Mouse (Mus musculus) frontal cortex, postnatal 25 days (tissue): ENCODE measurements around the gene Il10ra.
A peak's percentile ranks its signal among the peaks of the same experiment; 100 is the strongest.

Experiments used
- DNase-seq, 2 experiments: peaks; one replicate each; pipeline ENCODE4 v3.0.0; 2022; ENCODE audit warnings: low spot score in 2 of 2

The Il10ra gene

DNA sequence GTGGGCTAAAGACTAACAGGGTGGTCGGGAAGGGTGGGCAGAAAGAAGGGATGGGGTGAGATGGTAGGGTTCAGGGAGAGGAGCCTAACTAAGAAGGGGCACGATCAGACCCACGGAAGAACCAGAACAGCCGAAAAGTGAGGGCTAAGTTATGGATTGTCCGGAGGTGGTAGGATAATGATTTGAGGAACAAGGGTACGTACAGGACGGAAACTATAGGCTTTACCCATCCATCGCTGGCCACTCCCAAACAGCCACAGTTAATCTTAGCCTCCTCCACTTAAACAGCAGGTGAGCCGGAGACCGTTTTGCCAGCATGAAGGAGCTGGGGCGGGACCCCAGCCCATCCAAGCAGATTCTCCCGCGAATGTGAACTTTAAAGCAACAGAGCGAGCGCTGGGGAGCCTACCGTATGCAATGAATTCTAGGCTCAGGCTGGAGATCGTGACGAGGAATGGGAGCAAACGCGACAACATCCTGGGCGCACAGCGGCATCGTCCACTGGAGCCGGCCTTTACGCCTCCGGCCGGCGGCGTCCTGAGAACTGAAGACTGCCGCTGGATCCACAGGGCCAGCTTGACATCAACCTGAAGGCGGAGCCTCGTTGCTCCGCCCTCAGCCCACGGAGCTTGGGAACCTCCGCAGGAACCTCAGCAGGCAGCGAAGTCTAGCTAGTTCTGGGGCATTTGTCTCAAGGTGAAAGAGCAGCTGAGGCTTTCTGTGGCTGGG, at the start of gene Il10ra:
Gene Il10ra, minus strand, starts transcription at position 553 of the 729 bp plus-strand sequence.
- DNase-seq, result peak; percentile 12

GRCm38 (mm10) chr9:45317635-45318034, 48.7 kb upstream of the Il10ra start:
- DNase-seq, result no peak

GRCm38 (mm10) chr9:45313913-45314312, 45.0 kb upstream of the Il10ra start:
- DNase-seq, result no peak

DNA sequence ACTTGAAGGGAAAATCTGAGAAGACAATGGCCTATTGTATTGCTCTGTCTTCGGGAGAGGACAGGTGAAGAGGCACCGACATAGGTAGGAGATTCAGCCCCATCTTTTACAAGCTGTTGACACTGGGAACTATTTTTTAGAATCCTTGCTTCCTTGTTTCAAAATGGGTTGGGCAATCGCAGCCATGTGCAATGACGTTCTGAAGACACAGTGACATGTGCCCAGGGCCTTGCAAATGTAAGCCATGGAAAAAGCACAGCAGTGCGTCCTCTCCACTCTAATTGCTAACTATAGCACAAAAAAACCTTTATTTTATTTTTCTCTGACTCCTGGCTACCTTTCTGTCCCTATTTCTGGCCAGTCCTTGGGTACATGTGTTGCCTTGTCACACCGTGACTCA, 42.9 kb upstream of the Il10ra start:
- DNase-seq, result no peak

DNA sequence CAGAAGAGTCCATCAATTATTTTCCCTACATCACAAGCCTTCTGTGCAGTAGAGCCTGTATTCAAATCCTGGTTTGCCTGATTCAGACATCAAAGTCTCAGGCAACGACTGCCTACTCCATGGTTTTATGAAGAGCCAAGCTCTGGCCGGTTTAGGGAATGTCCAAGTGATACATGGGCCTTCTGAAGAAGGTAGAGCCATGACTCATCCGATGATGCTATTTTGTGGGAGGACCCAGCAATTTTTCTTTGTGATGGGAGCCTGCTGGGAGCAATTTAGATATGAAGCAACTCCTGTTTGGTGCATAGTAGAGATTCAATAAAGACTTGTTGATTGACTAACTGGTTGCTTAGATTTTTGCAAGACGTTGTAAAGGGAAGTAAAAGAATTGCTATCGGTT, 39.6 kb upstream of the Il10ra start:
- no peak for DNase-seq

DNA sequence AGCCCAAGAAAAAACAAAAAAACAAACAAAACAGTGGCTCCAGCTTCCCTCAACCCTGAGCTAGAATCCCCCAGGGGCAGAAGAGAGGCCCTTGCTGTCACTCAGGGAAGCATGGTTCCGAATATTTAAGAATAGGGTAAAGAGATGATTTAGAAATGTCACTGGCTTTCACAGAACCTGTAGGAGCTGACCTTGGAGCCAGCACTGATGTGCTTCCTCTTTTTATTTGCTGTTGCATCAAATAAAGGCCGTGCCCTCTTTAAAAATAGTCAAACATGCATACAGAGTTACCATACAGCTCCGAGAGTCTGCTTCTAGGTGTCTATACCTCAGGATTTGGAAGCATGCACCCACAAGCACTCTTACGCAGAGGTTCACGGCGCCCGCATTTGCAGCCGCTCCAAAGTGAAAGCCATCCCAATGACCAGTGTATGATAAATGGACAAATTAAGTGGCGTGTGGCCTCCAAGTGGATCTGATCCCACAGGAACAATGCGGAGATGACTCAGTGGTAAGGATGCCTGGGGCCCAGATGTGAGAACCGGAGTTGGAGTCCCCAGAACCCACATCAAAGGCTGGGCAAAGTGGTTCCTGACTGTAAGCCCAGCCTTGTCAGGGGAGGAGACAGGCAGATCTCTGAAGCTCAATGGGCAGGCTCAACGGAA, 37.9 kb upstream of the Il10ra start:
- DNase-seq, result no peak

DNA sequence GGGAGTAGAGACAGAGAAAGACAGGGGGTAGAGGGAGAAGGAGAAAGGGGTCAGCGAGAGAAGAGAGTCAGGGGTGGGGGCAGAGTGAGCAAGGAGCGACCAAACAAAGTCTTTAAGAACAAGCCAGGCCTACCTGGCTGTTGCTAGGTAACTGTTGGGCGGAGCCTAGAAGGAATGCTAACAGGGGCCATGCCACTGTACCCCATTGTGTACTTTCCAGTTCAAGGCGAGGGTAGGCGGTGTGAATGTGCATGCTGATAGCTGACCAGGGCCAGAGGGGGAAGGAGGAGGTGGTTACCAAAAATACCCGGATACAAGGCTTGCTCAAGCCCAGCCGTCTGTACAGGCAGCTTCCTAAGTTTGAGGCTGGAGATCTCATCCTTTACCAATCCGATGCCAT, 32.8 kb upstream of the Il10ra start:
- DNase-seq, result no peak

DNA sequence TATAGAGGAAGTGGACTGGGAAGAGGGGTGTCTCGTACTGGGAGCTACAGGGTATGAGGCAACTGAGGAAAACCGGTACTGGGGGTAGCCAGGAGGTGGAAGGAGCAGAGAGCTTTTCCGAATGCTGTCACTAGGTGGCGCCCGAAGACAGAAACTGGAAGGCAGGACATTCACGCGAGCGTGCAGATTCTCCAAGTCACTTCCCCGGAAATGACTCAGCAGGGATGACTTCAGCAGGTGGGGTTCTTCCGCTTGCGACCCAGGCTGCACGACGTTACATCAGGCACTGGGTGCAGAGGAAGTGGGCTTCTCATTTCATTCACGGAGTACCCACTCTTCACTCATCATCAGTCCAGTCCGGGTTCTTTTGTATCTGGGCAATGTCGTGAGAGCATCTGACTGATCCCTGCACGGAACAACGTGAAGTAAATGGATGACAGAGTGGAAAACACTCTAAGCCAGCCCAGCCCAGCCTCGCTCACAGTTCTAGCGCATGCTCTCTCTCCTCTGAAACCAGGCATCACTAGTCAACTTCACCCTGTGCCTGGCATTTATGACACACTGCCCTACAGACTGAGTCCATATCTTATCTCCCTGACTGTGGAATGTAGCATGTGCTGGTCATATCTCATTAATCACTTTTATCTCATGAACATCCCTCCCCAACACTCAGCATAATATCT, 31.6 kb upstream of the Il10ra start:
- DNase-seq, result peak; percentile 98 to 99

GRCm38 (mm10) chr9:45299231-45300006, 30.5 kb upstream of the Il10ra start:
- no peak for DNase-seq

DNA sequence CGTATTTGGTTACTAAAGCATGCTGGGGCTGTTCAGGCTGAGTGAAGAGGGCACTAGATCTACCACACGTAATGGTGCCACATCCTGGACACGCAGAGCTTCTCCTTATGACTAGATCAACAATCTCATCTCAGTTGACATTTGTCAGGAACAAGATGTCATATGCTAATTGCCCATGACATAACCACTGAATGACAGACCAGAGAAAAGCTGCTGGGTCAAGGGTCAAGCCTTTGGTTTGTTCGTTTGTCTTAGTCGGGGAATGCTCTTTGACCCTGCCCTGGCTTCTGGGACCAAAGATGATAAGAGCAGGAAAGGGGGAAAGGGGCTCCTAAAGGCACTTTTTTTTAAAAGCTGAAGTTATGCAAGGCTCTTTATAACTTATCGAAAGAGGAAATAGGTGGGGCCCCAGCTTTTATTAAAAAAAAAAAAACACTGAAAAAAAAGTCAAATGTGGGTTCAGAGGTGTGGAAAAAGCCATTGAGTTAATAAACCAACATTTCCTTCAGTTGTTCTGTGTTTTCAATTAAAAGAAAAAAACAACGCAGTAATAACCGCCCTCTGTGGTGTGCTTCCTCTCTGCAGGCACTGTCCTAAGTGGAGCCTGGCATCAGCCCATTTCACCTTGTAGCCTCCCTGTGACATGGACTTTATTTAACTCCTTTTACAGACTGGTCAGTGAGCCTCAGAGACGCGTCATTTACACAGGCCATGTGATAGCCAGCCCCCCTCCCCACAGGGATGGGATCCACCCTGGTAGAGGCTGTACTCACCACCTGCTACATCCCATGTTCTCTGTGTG, 25.5 kb upstream of the Il10ra start:
- DNase-seq, result no peak

DNA sequence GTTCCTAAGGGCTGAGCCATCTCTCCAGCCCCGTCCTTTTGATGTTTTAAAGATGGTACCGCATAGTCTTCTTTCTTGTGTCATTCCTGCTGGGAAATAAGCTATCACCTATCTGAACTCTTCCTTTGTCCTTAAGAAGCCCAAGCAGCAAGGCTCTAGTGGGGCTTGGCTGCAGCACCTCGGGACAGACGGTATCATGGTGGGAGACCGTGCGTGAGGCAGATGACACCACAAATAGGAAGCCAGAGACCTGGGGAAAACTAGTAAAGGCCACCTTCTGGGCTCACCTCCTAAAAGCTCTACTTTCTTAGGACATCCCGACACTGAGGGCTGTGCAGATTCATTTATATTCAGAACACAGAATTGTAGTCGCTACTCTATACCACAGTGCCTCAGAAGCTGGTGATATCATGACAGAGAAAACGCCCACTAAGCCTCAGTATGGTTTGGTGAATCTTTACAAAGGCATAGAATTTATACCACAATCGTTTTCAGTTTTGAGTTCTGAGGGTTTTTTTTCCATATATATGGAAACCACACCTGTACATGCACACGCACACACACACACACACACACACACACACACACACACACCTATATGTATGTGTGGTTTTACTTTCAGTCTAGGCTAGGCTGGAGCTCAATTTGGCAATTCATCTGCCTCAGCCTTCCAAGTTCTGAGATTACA, 22.7 kb upstream of the Il10ra start:
- no peak for DNase-seq

DNA sequence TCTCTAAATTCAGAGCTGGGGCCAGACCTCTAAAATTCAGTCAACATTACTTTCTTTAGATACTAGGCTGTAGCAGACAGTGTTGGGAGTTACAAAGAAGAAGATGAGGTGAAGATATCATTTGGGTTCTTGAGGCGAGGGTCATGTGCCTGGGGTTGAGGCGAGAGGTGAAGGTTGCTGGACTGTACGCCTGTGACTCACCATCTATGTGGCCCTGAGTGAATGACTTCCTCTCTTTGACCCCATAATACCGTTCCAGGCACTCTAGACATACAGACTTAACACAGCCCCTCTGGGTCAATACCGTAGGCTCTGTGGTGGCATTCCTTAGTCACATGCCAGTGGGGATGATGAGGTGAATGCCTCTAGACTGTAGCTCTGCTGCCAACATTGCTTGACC, 13.5 kb upstream of the Il10ra start:
- DNase-seq, result no peak

DNA sequence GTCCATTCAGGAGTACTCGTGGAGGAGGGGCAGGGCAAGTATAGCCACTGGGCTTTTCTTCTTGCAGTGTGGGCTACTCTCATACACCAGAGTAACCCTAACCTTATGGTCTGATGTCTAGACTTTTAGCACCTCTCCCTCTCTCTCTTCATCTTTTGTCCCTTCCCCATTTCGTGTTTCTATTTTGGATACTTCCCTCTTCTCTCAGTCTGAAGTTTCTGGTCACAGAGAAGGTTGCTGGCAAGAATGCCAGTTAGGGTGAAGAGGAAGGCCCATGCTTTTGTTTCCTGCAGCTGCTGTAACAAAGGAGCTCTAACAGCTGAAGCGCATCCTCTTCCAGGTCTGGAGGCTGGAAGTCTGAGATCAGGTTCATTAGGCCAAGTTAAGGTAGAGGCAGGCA, 11.9 kb upstream of the Il10ra start:
- no peak for DNase-seq

DNA sequence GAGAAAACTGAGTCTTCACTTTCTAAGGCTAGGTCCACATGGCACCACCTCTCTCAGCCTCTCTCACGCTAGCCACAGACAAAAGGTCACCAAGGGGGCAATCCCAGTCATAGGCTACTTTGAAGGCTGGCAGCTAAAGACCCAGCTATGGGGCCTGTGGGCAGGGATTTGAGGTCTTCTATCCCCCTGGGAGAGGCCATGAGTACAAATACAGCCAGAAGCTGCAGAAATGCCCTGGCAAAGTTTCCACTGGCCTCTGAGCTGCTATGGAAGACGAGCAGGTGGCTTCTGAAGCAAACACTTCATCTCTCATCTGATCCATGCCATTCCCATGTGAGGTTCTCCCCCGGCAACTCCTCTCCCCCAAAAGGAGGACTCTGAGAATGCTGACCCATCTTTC, 11.1 kb upstream of the Il10ra start:
- DNase-seq, result no peak

DNA sequence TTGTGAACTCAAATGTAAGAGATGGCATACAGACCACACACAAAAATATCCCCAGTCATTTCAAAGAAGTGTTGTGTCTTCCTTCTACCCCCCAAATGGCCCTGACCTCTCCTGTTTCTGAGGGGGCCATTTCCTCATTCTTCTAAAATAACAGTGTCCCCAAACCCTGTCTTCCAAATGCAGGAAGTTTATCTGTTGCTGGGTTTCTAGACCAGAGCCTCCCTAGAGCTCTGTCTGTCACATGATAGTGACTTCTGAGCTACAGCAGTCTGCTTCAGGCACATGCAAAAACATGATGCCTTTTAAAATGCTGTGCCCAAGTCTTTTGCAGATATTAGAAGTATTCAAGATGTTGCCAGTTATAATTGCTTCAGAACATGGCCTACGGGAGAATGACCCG, 5.7 kb upstream of the Il10ra start:
- no peak for DNase-seq

GRCm38 (mm10) chr9:45274218-45274617, 5.3 kb upstream of the Il10ra start:
- DNase-seq, result no peak

DNA sequence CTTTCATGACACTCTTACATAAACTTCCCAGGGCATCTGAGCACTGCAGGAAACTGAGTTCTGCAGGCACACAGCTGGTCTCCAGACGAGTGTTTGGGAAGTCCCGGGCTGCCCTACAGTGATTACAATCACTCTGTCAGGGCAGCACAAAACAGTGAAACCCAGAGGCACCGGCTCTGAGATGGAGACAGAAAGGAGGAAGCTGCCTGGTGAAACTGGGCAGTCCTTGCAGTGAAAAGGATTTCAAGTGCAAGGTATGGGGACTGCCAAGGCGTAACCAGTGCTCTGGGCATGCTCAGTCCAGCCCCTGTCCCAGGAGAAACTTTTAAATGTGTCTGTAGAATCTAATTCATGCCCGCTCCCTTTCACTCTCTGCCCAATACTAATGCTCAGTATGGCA, 3.3 kb upstream of the Il10ra start:
- DNase-seq, result no peak

DNA sequence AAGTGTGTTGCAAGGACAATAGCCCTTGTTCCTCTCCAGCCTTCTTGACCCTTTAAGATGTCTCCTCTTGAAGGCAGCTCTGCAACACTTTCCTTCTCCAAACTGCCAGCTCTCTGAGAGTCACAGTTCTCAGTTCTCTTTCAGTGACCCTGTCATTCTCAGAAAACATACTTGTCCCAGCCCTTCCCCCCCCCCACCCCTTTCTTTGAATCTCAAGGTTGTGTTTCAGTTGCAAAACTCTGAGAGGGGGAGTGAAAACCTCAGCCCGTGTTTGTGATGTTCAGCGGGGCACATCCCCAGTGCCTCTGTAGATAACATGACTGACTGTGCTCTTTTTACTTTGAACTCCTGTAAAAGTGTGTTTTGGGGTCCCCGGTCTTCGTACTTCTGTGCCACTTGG, 870 bp downstream of the Il10ra start:
- no peak for DNase-seq

DNA sequence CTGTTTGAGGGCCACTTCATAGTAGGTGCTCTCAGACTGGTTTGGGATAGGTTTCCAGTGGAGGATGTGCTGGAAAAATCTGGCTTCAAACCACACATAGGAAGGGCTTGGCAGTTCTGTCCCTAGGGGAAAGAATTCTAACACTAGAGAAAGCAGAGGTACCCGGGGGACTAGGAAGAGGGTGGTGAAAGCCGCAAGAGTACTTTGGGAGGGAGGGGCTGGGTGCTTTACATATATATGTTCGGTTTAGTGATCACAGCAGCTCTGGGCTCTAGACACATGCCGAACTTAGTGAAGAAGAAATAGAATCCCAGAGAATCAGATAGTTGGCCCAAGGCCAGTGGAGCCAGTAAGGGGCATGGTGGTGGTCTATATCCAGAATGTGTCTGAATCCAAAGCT, 1.9 kb downstream of the Il10ra start:
- no peak for DNase-seq

DNA sequence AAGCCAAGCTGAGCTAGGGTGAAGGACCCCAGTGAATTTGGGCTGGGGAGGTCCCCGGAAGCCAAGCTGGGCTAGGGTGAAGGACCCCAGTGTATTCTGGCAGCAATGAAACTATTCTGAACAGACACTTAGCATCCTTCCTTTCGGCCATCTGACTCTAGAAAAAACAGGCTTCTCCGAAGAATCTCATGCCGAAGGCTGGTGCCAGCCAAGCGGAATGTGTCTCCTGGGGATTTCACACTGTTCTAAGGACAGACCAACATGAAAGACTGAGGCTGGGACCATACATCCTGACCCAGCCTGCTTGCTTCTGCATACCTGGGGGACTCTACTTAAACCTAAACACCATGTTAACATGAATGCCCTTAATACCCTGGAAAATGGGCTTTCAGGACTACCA, 7.1 kb downstream of the Il10ra start:
- no peak for DNase-seq

DNA sequence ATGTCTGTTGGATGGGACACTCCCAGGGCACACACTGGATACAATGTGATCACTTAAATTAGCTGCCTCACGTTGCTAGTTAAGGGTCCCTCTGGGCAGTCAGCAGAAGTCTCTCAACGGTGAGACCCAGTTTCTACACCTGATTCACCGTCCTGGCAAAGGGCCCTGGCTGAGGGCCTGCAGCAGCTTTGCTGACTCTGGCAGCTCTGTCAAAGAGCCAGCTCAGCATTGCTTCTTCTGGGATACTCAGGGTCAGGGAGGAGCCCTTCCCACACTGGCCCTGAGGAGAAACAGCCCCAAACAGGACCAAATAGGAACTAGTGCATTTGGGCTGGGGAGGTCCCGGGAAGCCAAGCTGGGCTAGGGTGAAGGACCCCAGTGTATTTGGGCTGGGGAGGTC, 7.5 kb downstream of the Il10ra start:
- no peak for DNase-seq
